Mouse (Mus musculus) limb, embryonic 11.5 days (tissue): ENCODE results near the gene Btbd3. TPM values are rescaled to one million over a fixed set of nuclear protein-coding genes. Genes with fewer than 3 reads are reported as not detected.
A peak's percentile ranks its signal among the peaks of the same experiment; 100 is the strongest.

Experiments used
- ATAC-seq: fragments of 200-750 bp; cut with Nextera tagmentation; 2 replicates; pipeline ENCODE4 v1.8.0; 2017; ENCODE audit warnings: low read depth; ENCODE audit not compliant: insufficient number of reproducible peaks, low FRiP score, low TSS enrichment
- DNase-seq: peaks from one replicate; pipeline ENCODE4 v3.0.0-alpha.2; 2015; ENCODE audit warnings: low spot score
- H3K27ac ChIP-seq: fragments of 300-500 bp; sonication (generic); replicated peaks from 2 replicates; pipeline ENCODE4 v1.5.1; 2014; ENCODE audit warnings: low read depth, mild to moderate bottlenecking, low read length
- H3K27me3 ChIP-seq: fragments of 300-500 bp; sonication (generic); 2 replicates; pipeline ENCODE4 v1.6.1; 2014; ENCODE audit warnings: mild to moderate bottlenecking, low read length, mixed read lengths; ENCODE audit not compliant: control insufficient read depth, insufficient read depth
- H3K36me3 ChIP-seq: fragments of 300-500 bp; sonication (generic); 2 replicates; pipeline ENCODE4 v1.6.1; 2014; ENCODE audit warnings: mild to moderate bottlenecking, low read length, moderate library complexity, mixed read lengths; ENCODE audit not compliant: control insufficient read depth, insufficient read depth
- H3K4me1 ChIP-seq: fragments of 300-500 bp; sonication (generic); 2 replicates; pipeline ENCODE4 v1.6.1; 2014; ENCODE audit warnings: low read length, mixed read lengths; ENCODE audit not compliant: control insufficient read depth, insufficient read depth
- H3K4me2 ChIP-seq: fragments of 300-500 bp; sonication (generic); 2 replicates; pipeline ENCODE4 v1.6.1; 2014; ENCODE audit warnings: low read depth, mild to moderate bottlenecking, moderate library complexity; ENCODE audit not compliant: severe bottlenecking
- H3K4me3 ChIP-seq: fragments of 300-500 bp; sonication (generic); 2 replicates; pipeline ENCODE4 v1.5.1; 2014; ENCODE audit warnings: low read depth, low read length
- H3K9ac ChIP-seq: fragments of 300-500 bp; sonication (generic); 2 replicates; pipeline ENCODE4 v1.6.1; 2014; ENCODE audit warnings: mild to moderate bottlenecking, low read length
- H3K9me3 ChIP-seq: fragments of 300-500 bp; sonication (generic); 2 replicates; pipeline ENCODE4 v1.6.1; 2016; ENCODE audit warnings: low read length; ENCODE audit not compliant: control insufficient read depth
- WGBS: fragments of 180-500 bp; shearing (Covaris S2); extraction: QIAGEN DNeasy Blood & Tissue Kit; methylation state at CpG from one replicate; pipeline ENCODE4 v1.1.7; 2014; 5-methylcytosine and 5-hydroxymethylcytosine counted together
- polyA plus RNA-seq: library from polyadenylated mRNA; unstranded; fragments of >200 nt; fragmentation: Nextera tagmentation; extraction: Ambion mirVana; gene quantifications from 2 replicates; pipeline ENCODE4 v1.2.1, GENCODE M21; 2014

Btbd3 gene
- 18.8 and 19.9 TPM in 2 replicates for polyA plus RNA-seq

GRCm38 (mm10) chr2:138256411-138256810 is at the start of gene Btbd3:
Btbd3 (plus strand) TSS chr2:138256565.
- H3K4me2 ChIP-seq, result peak within 1 kb of the TSS; percentile 70
- H3K4me3 ChIP-seq, result peak within 1 kb of the TSS; percentile 83
- H3K27ac ChIP-seq, result peak within 1 kb of the TSS; percentile 70; the same call in 1 of the 2 replicates
- no peaks in the 10 kb centered on the region for H3K27me3 ChIP-seq
- H3K9ac ChIP-seq, result peak within 1 kb of the TSS; percentile 93
- WGBS, result under 1% methylated on average over 37 of the region's 39 CpGs
- no peaks in the 10 kb centered on the region for H3K36me3 ChIP-seq
- ATAC-seq (peak; percentile 96), DNase-seq (peak; percentile 93)
- H3K4me1 ChIP-seq, result peaks cover 3% of the 10 kb centered on the region; the same call in 1 of the 2 replicates
- H3K9me3 ChIP-seq, result no peaks in the 10 kb centered on the region

- 61% methylated on average over 2 of the region's 2 CpGs for WGBS
- ATAC-seq (no peak; the same call in 1 of the 2 replicates), DNase-seq (no peak)
- H3K4me1 ChIP-seq, result no peaks in the 10 kb centered on the region
- no peak overlapping the region for H3K9ac ChIP-seq
- no peaks in the 10 kb centered on the region for H3K36me3 ChIP-seq
- no peak overlapping the region for H3K4me2 ChIP-seq
- H3K9me3 ChIP-seq, result no peaks in the 10 kb centered on the region
- no peaks in the 10 kb centered on the region for H3K27me3 ChIP-seq
- H3K4me3 ChIP-seq, result no peak overlapping the region
- H3K27ac ChIP-seq, result no peak overlapping the region
These were observed 40.8 kb upstream of the Btbd3 start for GRCm38 (mm10) chr2:138215561-138215960.

GRCm38 (mm10) chr2:138220269-138220668 is 36.1 kb upstream of the Btbd3 start:
- 82% methylated on average over 1 of the region's 1 CpGs for WGBS
- no peaks in the 10 kb centered on the region for H3K27me3 ChIP-seq
- H3K4me3 ChIP-seq, result no peak overlapping the region
- H3K9me3 ChIP-seq, result no peaks in the 10 kb centered on the region
- H3K4me2 ChIP-seq, result no peak overlapping the region
- no peak for DNase-seq
- H3K9ac ChIP-seq, result no peak overlapping the region
- ATAC-seq, result no peak
- H3K36me3 ChIP-seq, result no peaks in the 10 kb centered on the region
- H3K4me1 ChIP-seq, result 0 out of 2 replicates have a peak, but pooled peaks cover 2% of the 10 kb centered on the region
- H3K27ac ChIP-seq, result no peak overlapping the region

- no peaks in the 10 kb centered on the region for H3K9me3 ChIP-seq
- no peak overlapping the region for H3K27ac ChIP-seq
- 78% methylated on average over 5 of the region's 5 CpGs for WGBS
- DNase-seq (no peak), ATAC-seq (no peak)
- no peak overlapping the region for H3K4me3 ChIP-seq
- H3K36me3 ChIP-seq, result no peaks in the 10 kb centered on the region
- H3K9ac ChIP-seq, result no peak overlapping the region
- H3K27me3 ChIP-seq, result no peaks in the 10 kb centered on the region
- H3K4me2 ChIP-seq, result no peak overlapping the region
- no peaks in the 10 kb centered on the region for H3K4me1 ChIP-seq
These were observed 24.1 kb upstream of the Btbd3 start for GRCm38 (mm10) chr2:138232247-138232646.

- 88% methylated on average over 2 of the region's 2 CpGs for WGBS
- H3K9ac ChIP-seq, result no peak overlapping the region
- H3K36me3 ChIP-seq, result no peaks in the 10 kb centered on the region
- no peak for ATAC-seq
- H3K4me3 ChIP-seq, result no peak overlapping the region
- H3K9me3 ChIP-seq, result no peaks in the 10 kb centered on the region
- H3K27me3 ChIP-seq, result no peaks in the 10 kb centered on the region
- H3K4me2 ChIP-seq, result no peak overlapping the region
- no peak overlapping the region for H3K27ac ChIP-seq
- no peaks in the 10 kb centered on the region for H3K4me1 ChIP-seq
- DNase-seq, result no peak
These were observed 20.2 kb upstream of the Btbd3 start for GRCm38 (mm10) chr2:138236149-138236548.

GRCm38 (mm10) chr2:138242452-138242851 is 13.9 kb upstream of the Btbd3 start:
- ATAC-seq, result no peak
- Histone ChIP-seq H3K36me3 (no peaks in the 10 kb centered on the region), H3K27me3 (no peaks in the 10 kb centered on the region), H3K27ac (no peak overlapping the region), H3K4me3 (no peak overlapping the region), H3K9me3 (no peaks in the 10 kb centered on the region), H3K9ac (no peak overlapping the region), H3K4me2 (no peak overlapping the region), H3K4me1 (no peaks in the 10 kb centered on the region)
- 57% methylated on average over 5 of the region's 5 CpGs for WGBS
- no peak for DNase-seq

GRCm38 (mm10) chr2:138245631-138246289 is 10.6 kb upstream of the Btbd3 start:
- Histone ChIP-seq H3K9me3 (no peaks in the 10 kb centered on the region), H3K9ac (no peak overlapping the region), H3K4me2 (no peak overlapping the region), H3K4me3 (no peak overlapping the region), H3K36me3 (no peaks in the 10 kb centered on the region), H3K27ac (no peak overlapping the region), H3K4me1 (no peaks in the 10 kb centered on the region), H3K27me3 (no peaks in the 10 kb centered on the region)
- DNase-seq (no peak), ATAC-seq (no peak)
- 77% methylated on average over 2 of the region's 2 CpGs for WGBS

GRCm38 (mm10) chr2:138247986-138248385 is 8.4 kb upstream of the Btbd3 start:
- H3K4me1 ChIP-seq, result no peaks in the 10 kb centered on the region
- 75% methylated on average over 2 of the region's 2 CpGs for WGBS
- H3K27me3 ChIP-seq, result no peaks in the 10 kb centered on the region
- H3K9ac ChIP-seq, result no peak overlapping the region
- no peak overlapping the region for H3K4me3 ChIP-seq
- H3K4me2 ChIP-seq, result no peak overlapping the region
- ATAC-seq, result no peak
- H3K9me3 ChIP-seq, result no peaks in the 10 kb centered on the region
- no peaks in the 10 kb centered on the region for H3K36me3 ChIP-seq
- no peak overlapping the region for H3K27ac ChIP-seq
- no peak for DNase-seq
